Mouse (Mus musculus) ES-E14 (cell line): Measurements from ENCODE around the gene Wdr31.

Source experiments
- CHD2 ChIP-seq: IDR thresholded peaks from 2 replicates; pipeline ENCODE4 v1.6.1; 2014; ENCODE audit warnings: mild to moderate bottlenecking, low read depth, low read length, inconsistent platforms
- HCFC1 ChIP-seq: IDR thresholded peaks from 2 replicates; pipeline ENCODE4 v1.6.1; 2012; ENCODE audit warnings: low read length, inconsistent platforms, borderline replicate concordance; ENCODE audit not compliant: insufficient read depth
- ZC3H11A ChIP-seq: IDR thresholded peaks from 2 replicates; pipeline ENCODE4 v1.6.1; 2012; ENCODE audit warnings: low read depth, mild to moderate bottlenecking, inconsistent platforms, low read length, borderline replicate concordance
- ZNF384 ChIP-seq: IDR thresholded peaks from 2 replicates; pipeline ENCODE4 v1.6.1; 2012; ENCODE audit warnings: low read depth, low read length, inconsistent platforms

DNA sequence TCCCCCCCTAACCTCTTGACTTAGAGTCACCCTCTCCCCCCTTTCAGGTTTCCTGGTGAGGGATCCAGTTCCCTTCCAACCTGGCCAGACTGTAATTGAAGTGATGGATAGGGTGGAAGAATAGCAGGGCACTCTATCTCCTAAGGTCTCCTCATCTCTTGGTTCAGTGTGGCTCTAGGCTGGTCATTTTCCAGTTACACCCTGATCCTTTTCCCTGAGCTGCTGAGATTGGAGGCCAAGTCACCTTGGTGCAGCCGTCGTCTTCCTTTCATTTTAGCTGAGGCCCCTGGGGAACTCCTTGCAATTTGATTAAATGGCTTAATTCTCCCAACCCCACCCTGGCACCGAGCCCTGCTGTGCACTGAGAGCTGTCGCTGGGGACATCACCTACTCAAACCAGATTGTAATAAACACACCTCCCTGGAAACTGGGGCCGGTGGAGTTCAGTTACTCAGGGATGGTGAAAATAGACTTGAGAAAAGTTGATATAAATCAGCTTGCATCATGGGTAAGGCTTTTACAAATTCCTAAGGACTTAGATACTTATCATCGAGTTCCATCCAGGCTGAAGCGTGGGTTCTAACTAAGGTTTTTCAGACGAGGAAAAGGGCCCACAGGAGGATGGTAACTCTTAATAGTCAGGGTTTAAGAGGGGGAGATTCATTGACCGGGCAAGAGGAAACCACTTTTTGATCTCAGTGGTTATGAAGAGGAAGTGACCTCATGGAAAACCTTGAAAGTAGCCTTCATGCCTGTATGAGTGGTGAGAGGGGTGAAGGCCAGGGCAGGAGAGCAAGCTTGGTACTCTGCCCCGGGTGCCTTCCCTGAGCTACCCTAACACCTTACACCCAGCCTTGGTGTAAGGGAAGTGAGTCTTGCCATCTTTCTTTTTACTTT is 10.3 kb upstream of the Wdr31 start:
- TF ChIP-seq ZC3H11A (no peak), HCFC1 (no peak), ZNF384 (no peak), CHD2 (no peak)
